Mouse (Mus musculus) frontal cortex, postnatal 36 days (tissue): ENCODE data around the gene Gm45208.
"Not testable (repeated sequence)": the region's sequence is repeated elsewhere in the genome, so short reads cannot be mapped to it uniquely, and the experiment has no call there.

Experiments
- DNase-seq, 2 experiments: peaks; one replicate each; pipeline ENCODE4 v3.0.0; 2022; ENCODE audit warnings: low spot score in 2 of 2

Gm45208 gene

DNA sequence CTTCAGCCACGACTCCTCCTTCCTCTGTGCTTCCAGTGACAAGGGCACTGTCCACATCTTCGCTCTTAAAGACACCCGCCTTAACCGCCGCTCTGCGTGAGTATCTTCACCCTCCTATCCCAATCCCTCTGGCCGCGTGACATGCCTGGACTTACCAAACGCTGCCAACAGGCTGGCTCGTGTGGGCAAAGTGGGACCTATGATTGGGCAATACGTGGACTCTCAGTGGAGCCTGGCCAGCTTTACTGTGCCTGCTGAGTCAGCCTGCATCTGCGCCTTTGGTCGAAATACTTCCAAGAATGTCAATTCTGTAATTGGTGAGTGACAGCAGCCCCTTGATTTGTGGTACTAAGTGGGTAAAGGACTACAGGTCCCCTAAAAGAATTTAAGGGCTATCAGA lies 5.1 kb downstream of the Gm45208 start:
- DNase-seq, result no peak

DNA sequence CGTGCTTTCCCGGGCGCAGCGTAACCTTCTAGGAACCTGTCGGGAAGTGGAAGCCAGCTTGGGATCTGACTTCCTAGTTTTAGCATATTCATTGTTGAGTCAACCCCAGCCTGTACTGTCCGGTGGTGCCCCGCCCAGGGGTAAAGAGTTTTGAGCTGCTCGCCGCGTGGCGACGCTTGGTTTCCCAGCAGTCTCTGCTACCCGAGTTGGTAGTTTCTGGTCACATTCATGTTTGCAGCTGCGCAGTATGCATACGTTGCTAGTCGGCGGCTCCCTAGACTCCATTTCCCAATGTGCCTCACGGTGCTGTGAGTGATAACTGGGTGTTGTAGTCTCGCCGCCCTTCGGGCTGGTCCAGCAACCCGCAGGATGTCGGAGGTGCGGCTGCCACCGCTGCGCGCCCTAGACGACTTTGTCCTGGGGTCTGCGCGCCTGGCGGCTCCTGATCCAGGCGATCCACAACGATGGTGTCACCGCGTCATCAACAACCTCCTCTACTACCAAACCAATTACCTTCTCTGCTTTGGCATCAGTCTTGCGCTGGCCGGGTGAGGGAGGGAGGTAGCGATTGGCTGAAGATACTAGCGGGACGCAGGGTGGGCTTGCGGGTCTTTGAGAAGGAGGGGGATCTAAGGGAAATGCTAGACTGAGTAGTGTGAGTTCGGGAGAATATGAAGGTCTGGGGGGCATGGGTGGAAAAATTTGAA lies 6.3 kb downstream of the Gm45208 start, which contains the start of gene Praf2:
Gene Praf2 (plus strand): TSS at position 225 of the 707 bp plus-strand sequence.
- peak; percentile 79 to 88 for DNase-seq

DNA sequence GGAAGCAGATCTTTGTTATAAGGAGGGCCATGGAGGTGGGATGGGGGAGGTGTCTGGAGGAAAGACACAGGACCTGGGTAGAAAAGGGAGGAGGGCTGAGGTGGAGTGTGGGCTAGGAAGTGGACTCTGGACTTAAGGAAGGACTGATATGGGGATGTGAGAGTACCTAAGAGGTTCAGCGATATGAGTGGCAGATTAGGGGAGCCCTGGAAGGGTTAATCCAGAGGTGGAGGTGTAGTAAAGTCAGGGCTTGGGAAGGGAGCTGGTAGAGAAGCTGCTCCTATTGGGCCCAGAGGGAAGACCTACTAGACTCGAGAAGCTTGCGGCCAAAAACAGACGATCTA lies 6.8 kb downstream of the Gm45208 start:
- no peak for DNase-seq

DNA sequence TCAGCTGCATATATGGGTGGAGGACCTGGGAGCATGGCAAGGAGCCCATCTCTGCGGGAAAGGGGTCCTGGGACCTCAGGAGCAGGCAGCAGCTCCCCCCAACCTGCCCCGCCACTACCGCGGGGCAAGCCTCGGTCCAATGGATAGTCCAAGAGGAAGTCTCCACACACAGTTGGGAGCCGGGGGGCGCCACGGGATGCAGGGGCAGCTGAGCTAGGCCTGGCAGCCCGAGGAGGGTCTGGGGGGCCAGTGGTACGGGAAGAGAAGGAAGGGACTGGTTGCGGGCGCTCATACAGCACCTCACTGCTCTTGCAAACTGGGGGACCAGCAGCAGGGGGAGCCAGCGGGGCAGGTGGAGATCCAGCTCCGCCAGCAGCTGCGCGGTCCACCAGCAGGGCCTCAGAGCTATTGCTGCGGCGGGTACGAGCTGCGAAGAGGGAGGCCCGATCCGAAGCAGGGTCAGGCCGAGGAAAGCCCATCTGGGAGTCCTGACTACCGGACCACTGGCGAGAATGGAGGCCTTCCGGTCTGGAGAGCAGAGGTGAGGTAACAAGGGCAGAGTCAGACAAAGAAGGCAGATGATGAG lies 11.6 kb downstream of the Gm45208 start:
- DNase-seq, result peak; percentile 28 to 40

DNA sequence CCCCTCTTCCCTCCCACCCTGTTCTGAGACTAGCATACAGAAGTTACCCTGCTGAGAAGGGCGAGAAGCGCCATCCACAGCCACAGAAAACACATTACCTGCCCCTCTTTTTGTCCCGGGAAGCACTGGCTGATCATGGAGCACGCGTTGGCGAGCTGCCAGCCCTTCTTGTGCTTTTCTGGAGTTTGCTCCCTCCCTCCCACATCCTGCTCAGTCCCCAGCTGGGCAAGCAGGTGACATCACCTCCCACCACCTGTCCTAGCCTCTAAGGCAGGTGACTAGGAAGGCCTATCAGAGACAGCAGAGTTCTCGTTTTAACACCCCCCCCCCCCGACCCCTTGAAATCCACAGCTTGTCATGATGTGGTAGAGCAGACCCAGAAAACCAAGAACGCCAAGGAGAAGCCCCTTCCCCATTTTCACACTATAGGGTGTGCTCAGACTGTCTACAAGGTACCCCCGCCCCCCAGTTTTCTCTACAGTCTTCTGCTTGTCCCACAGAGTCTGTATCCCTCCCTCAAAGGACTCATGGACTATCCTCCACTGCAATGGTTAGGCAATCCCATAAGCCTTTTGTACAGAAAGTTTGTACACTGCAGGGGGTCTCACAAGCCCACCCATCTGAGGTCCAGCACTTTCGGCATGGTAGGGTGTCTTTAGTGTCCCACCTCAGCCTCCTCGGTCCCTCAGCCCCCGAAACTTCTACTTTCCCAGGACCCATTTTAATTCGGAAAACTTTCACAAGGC lies 17.5 kb downstream of the Gm45208 start:
- DNase-seq, result no peak

DNA sequence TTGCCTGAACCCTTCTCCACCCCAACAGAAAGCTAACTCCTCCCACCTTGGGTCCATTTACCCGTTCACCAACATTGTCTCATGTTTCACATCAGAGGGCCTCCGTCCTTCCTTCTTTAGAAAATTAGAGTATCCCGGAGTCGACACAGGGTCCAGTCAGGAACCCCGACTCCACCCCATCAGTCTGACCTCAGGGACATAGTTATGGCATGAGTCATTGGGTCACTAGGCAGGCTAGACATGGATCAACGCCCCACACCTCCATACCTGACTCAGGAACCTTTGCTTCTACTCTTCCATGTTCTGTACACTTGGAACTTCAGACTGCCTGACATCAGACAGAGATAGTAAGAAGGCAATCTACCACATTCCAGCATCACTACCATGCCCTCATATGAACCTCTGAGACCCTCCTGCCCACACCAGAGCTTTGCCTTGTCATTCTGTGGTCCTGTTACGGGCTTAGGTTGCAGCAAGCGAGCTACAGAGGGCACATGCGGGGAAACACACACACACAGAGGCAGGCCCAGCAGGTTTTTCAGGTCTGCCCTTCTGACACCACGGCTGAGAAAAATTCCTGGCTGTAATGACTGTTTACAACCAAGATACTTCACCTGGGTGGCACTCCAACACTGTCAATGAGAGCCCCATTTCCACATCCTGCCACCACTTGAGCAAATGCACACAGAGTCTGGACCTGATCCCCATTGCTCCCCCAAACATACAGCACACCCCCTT lies 18.2 kb downstream of the Gm45208 start:
- no peak for DNase-seq

DNA sequence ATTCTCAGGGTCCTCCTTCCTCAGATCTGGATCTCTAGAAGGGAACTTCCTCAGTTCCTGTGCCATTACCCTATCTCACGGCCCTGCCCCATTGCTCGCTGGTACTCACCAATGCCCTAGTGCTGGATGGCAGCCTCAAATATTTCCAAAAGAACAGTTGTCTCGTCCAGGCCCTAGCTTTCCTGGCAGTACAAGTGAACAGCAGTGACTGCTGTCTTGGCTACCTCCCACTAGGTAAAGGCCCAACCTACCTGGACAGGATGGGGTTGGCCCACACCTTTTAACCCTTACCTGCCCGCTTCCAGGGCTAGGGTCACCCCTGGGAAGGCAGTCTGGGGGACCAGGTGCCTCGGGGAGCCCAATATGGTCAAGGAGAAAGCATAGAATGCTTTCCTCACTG lies 19.1 kb downstream of the Gm45208 start:
- no peak for DNase-seq

DNA sequence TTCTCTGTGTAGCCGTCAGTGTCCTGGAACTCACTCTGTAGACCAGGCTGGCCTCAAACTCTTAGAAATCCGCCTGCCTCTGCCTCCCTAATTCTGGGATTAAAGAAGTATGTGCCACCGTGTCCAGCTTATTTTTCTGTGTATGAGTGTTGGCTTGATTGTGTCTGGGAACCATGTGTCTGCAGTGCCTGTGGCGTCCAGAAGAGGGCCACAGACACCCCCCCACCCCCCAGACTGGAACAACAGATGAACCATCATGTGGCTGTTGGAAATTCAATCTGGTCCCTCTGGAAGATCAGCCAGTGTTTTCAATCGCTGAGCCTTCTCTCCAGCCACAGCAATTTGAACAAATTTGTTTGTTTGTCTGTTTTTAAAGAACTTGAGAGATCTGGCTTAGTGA lies 21.4 kb downstream of the Gm45208 start:
- no peak for DNase-seq

DNA sequence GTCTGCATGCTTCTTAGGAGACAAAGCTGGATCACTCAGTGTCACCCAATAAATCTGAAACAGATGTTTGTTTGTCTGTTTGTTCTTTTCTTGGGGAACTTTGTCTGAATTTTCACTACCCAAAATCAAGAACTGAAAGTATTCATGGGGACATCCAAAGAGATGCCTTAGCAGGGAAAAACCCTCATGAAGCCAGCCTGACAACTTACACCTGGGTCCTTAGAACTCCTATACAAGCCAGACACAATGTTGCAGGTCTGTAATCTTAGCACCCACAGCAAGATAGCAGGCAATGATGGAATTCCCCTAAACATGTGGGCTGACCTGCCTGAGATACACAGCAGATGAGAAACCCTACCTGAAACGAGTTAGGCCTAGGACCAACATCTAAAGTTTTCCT lies 22.9 kb downstream of the Gm45208 start:
- DNase-seq, result no peak

DNA sequence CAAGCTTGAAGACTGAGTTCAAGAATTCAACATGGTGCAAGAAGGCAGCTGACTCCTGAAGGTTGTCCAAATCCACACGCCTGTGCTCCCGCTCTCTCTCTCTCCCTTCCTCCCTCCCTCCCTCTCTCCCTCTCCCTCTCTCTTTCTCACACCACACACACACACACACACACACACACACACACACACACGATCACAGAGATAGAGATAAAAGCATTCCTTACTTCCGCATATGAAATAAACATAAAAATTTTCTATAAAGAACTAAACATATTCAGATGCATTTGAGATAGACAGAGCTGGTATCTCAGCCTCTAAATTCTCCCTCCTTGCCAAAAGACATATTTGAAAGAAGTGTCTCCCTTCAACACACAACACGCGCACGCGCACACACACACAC lies 23.4 kb downstream of the Gm45208 start:
- no peak for DNase-seq

DNA sequence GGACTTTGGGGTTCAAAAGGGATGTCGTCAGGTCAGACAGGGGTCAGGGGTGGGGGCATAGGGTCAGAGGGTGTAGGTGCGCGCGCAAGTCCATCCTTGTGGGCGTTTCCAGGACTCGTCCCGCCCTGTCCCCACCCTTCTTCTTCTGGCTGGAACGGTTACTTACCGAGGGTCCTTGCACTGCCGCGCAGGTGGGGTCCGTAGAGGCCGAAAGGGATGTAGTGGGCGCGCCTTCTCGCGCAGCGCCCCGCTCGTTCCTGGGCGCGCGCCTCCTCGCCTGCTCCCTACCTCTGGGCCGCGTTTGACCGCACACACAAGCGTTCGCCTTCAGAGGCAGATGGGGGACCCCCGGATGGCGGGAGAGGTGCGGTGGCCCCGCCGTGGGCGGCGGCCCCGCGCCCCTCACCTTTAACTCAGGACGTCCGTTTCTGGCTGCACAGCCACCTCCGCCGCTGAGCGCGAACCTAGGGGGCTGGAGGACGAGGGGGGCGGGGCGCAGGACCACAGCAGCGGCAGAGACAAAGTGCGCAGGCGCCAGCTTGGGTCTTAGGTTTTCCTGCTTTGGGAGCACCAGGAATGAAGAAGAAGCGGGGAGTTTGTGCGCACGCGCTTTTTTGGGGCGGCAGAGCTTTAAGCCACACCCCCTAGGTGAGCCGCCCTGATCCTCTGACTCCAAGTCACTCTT lies 28.5 kb downstream of the Gm45208 start, which contains the start of gene Ccdc120:
Gene Ccdc120 (minus strand): TSS at position 474 of the 685 bp plus-strand sequence.
- DNase-seq, result peak; percentile 74 to 76

DNA sequence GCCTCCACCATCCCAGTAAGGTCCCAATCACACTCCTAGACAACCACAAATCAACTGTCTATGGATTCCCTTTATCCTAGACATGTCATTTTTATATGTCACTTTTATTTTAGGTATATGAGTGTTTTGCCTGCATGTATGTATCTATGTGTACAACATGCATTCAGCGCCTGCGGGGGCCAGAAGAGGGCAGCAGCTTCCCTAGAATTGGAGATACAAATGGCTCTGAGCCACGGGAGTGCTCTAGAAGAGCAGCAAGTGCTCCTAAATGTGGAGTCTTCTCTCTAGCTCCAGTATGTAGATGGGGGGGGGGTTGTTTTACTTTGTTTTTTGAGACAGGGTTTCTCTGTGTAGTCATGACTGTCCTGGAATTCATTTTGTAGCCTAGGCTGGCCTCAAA lies 31.6 kb downstream of the Gm45208 start:
- DNase-seq, result not testable (repeated sequence)

DNA sequence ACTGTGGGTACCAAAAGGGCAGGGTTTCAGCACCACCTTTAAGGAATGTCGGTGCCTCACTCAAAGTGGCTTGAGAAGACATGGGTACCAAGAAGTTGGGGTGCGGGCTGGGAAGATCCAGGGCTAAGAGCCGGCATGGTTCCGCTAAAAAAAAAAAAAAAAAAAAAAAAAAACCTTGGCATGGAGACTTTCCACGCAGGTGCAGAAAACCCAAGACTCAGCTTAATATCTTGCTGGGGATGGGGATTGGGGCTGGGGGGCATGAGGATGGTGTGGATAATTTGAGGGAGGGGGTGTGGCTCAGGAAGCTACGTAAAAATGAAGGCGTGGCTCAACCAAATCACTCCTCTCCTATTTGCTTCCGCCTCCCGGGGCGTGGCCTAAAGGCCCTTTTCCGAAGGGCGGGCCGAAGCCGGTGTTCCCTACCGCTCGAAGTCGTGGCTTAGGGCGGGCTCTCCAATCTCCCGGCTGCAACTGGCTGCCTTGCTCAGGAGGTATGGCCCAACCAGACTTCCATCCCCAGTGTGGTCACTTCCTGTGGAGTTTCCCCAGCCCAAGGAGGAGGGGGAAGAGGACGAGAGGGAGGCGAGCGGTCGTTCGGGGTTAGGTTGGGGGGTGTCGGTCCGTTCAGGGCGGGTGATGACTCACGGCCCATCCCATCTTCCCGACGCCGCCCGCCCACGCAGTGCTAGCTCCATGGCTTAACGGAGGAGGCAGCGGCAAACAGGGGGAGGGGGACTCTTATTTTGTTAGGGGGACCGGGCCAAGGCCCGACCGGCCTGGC lies 40.3 kb downstream of the Gm45208 start, which contains the start of gene Tfe3:
Gene Tfe3 (plus strand): TSS at position 424 of the 784 bp plus-strand sequence.
- peak; percentile 86 to 88 for DNase-seq

DNA sequence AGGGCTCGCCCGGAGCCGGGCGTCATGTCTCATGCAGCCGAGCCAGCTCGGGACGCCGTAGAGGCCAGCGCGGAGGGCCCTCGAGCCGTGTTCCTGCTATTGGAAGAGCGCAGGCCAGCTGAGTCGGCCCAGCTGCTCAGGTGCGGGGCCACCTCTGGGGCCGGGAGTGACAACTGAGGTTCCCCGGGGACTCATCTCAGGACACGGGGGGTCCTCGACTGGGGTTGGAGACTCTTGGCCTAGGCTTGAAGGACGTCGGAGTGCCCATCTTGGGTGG lies 40.8 kb downstream of the Gm45208 start:
- DNase-seq, result no peak

DNA sequence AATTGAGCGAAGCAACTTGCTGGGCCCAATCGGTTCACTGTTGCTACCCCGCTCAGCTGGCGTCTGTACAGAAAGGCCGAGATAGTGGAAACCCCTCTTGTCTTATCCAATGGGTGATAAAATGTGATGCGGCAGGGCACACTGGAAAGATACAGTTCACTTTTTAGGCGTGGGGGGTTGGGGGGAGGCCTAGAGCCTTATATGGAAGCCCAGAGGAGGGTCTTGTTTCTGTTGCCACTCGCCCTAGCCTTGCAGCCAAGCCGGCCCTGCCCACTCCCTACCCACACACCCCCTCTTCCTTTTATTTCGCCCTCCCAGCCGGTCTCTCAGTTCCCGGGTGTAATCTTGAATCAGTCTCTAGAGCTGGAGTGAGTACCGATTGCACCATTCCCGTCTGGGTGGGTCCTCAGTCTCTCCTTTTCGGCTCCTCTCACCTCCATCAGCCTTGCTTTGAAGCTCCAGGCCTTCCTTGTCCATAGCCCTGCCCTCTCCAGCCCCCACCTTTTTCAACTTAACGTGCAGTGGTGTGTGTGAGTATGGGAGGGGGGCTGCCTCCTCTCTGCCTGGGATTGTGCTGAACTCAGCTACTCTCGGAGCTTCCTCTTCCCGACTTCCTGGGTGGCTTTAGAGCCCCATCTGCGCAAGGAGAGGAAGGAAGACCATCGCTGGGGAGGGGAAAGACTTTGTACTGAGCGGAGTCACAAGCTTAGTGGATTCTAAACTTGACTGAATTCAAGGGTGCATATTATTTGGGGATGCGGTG lies 41.8 kb downstream of the Gm45208 start:
- peak in 1 of 2 experiments; percentile 11 for DNase-seq

DNA sequence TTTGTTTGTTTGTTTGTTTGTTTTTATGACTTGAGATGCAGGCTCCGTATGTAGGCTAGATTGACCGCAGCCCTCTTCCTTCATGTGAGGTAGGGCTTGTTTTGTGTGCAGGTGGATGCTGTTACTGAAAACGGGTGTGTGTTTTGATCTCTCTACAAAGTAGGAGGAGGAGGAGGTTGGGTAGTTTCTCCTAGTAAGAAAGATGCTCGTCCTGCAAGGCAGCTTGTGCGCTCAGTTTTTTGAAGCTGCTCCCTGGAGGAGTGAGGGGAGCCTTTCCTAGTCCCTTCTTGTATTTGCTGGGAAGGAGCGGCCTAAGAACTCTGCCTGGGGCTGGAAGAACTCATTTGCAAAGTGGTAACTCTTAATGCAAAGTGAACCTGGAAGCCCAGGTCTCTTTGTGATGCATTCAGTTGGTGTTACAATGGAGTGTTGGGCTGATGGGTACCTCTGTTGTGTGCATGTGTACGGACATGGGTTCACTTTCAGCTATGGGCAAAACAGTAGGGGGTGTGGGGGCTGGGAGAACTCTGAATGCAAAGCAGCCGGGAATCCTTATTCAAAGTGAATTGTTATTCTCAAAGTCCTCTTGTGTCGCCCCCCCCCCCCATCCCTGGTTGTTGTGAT lies 42.7 kb downstream of the Gm45208 start:
- no peak for DNase-seq

DNA sequence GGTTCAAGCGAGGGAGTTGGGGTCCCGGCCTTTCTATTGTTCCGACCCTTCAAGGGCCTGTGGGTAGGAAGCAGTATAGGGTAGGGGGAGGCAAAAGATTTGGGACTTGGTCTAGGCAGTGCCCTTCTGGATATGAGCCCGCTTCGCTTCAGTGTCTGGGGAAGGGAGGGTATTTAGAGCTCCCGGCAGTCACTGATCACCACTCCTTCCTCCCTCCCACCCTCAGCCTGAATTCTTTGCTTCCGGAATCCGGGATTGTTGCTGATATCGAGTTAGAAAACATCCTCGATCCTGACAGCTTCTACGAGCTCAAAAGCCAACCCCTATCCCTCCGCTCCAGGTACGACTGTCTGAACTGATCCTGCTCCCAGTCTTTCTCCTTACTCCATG lies 43.2 kb downstream of the Gm45208 start:
- no peak for DNase-seq

DNA sequence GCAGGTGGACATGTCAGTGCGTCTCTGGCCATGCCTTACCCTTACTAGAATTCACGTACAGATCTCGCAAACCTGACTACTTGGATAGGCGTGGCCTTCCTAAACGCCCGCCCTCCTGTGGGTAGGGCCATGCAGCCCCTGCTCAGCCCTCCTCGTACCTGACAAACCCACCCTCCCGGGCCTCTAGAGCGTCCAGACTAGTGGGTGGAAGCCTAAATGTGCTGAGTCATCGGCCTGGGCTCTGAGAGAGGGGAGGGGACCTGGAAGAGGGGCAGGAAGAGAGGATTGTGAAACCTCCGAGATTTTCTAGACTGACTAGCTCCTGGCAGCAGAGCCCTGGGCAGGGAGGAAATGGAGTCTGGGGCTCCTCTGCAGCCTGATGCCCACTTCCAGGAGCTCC lies 43.7 kb downstream of the Gm45208 start:
- no peak for DNase-seq

DNA sequence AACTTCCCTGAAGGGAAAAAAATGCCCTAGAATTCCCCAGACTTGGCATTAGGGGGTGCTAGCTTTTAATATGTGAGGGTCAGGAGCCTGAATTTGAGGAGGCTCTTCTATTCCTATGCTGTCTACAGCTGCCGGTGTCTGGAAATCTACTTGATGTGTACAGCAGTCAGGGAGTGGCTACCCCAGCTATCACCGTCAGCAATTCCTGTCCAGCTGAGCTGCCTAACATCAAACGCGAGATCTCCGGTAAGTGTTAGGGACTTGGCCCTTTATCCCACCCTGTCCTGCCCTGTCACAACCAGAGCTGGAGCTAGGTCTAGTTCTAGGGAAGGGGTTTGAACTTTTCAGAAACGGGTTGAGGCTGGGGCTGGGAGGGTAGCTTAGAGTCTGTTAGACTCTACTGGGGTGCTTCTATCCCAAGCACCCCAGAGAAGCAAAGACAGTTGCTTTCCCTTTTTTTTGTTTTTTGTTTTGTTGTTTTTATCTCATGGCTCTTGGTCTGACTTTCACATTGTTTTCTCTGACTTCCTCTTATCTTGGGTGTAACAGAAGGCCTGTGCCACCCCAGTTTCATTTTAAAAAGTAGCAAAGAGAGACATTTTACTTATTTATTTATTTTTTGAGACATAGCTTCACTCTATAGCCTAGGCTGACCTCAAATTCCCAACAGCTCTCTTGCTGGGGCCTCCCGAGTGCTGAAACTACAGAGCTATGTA lies 47.4 kb downstream of the Gm45208 start:
- DNase-seq, result no peak
